Mouse (Mus musculus) hindbrain, embryonic 11.5 days (tissue): ENCODE data around the gene Zfp316. TPM values are rescaled to one million over a fixed set of nuclear protein-coding genes. Genes with fewer than 3 reads are reported as not detected.

ENCODE experiments used
- ATAC-seq: fragments of 200-750 bp; cut with Nextera tagmentation; 2 replicates; pipeline ENCODE4 v1.8.0; 2017; ENCODE audit warnings: mild to moderate bottlenecking, moderate TSS enrichment, moderate library complexity; ENCODE audit not compliant: low FRiP score
- DNase-seq: peaks from one replicate; pipeline ENCODE4 v3.0.0-alpha.2; 2015; ENCODE audit warnings: low spot score
- H3K27ac ChIP-seq: fragments of 300-500 bp; sonication (generic); 2 replicates; pipeline ENCODE4 v1.5.1; 2014; ENCODE audit warnings: mild to moderate bottlenecking, low read depth, low read length
- H3K27me3 ChIP-seq: fragments of 300-500 bp; sonication (generic); 2 replicates; pipeline ENCODE4 v1.6.1; 2014; ENCODE audit warnings: mild to moderate bottlenecking, low read length, moderate library complexity, mixed read lengths; ENCODE audit not compliant: control insufficient read depth, insufficient read depth
- H3K36me3 ChIP-seq: fragments of 300-500 bp; sonication (generic); 2 replicates; pipeline ENCODE4 v1.6.1; 2014; ENCODE audit warnings: mild to moderate bottlenecking, low read length, moderate library complexity, mixed read lengths; ENCODE audit not compliant: control insufficient read depth, insufficient read depth
- H3K4me1 ChIP-seq: fragments of 300-500 bp; sonication (generic); replicated peaks from 2 replicates; pipeline ENCODE4 v1.6.1; 2014; ENCODE audit warnings: low read length, mixed read lengths; ENCODE audit not compliant: control insufficient read depth, insufficient read depth
- H3K4me2 ChIP-seq: fragments of 300-500 bp; sonication (generic); replicated peaks from 2 replicates; pipeline ENCODE4 v1.6.1; 2014; ENCODE audit warnings: mild to moderate bottlenecking, low read depth, low read length
- H3K4me3 ChIP-seq: fragments of 300-500 bp; sonication (generic); 2 replicates; pipeline ENCODE4 v1.5.1; 2014; ENCODE audit warnings: low read depth, low read length
- H3K9ac ChIP-seq: fragments of 300-500 bp; sonication (generic); 2 replicates; pipeline ENCODE4 v1.6.1; 2014; ENCODE audit warnings: low read depth, low read length
- H3K9me3 ChIP-seq: fragments of 300-500 bp; sonication (generic); 2 replicates; pipeline ENCODE4 v1.6.1; 2016; ENCODE audit warnings: low read length; ENCODE audit not compliant: control insufficient read depth
- WGBS: fragments of 180-500 bp; shearing (Covaris S2); extraction: QIAGEN DNeasy Blood & Tissue Kit; methylation state at CpG from one replicate; pipeline ENCODE4 v1.1.7; 2014; 5-methylcytosine and 5-hydroxymethylcytosine counted together
- polyA plus RNA-seq: library from polyadenylated mRNA; unstranded; fragments of >200 nt; fragmentation: Nextera tagmentation; extraction: Ambion mirVana; gene quantifications from 2 replicates; pipeline ENCODE4 v1.2.1, GENCODE M21; 2014

Gene Zfp316
- polyA plus RNA-seq, 1 experiment from 2014 or later, result 3.4 TPM

DNA sequence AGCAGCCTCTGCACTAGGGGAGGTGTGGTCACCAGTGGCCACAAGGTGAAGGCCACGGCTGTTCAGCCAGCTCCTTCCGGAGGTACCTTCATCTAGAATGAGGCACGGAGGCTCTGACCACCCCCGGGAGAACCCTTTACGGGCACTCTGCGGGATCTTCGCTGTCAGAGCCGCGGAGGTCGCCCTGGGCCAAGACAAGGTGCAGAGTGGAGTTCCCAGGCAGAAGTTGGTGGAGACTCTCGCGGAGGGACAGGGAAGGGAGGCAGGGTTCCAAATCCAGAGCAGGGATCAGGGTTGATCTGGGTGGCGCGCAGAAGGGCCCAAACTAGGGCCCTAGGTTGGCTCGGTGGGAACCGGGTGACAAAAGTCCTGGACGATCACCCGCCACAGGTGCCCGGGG is 23.1 kb upstream of the Zfp316 start:
- 5% methylated on average over 13 of the region's 19 CpGs for WGBS
- H3K4me3 ChIP-seq, result peak overlapping the region; percentile 29
- H3K27ac ChIP-seq, result no peak overlapping the region
- DNase-seq (no peak), ATAC-seq (no peak)
- peak overlapping the region; percentile 42 for H3K4me2 ChIP-seq
- H3K9me3 ChIP-seq, result no peaks in the 10 kb centered on the region
- H3K27me3 ChIP-seq, result peaks cover 54% of the 10 kb centered on the region
- no peaks in the 10 kb centered on the region for H3K36me3 ChIP-seq
- H3K9ac ChIP-seq, result no peak overlapping the region
- H3K4me1 ChIP-seq, result peaks cover 5% of the 10 kb centered on the region

- H3K27me3 ChIP-seq, result peaks cover 62% of the 10 kb centered on the region
- ATAC-seq, result no peak
- H3K27ac ChIP-seq, result no peak overlapping the region
- no peak overlapping the region for H3K4me3 ChIP-seq
- H3K36me3 ChIP-seq, result no peaks in the 10 kb centered on the region
- WGBS, result 73% methylated on average over 9 of the region's 9 CpGs
- H3K9ac ChIP-seq, result no peak overlapping the region
- no peak overlapping the region for H3K4me2 ChIP-seq
- DNase-seq, result no peak
- H3K4me1 ChIP-seq, result peaks cover 9% of the 10 kb centered on the region
- no peaks in the 10 kb centered on the region for H3K9me3 ChIP-seq
These were observed 19.5 kb upstream of the Zfp316 start for GRCm38 (mm10) chr5:143289299-143289698.

DNA sequence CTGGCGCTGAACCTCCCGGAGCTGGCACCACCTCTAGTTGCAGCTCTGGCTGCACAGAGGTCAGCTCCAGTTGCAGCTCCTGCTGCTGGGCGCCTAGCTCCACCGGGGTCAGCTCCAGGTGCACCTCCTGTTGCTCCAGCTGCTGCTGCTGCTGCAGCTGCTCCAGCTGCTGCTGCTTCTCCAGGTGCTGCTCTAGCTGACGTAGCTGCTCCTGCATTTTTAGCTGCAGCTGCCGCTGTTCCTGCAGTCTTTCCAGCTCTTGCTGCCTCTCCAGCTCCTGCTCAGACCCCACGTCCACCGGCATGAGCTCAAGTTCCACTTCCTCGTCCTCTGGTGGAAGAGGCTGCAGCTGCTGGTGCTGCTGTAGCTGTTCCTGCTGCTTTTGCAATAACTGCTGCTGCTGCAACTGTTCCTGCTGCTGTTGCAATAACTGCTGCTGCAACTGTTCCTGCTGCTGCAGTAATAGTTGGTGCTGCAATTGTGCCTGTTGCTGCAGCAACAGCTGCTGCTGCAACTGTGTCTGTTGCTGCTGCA is 18.6 kb upstream of the Zfp316 start:
- H3K9ac ChIP-seq, result no peak overlapping the region
- no peaks in the 10 kb centered on the region for H3K36me3 ChIP-seq
- 5% methylated on average over 9 of the region's 9 CpGs for WGBS
- H3K4me2 ChIP-seq, result peak overlapping the region; percentile 44
- H3K9me3 ChIP-seq, result no peaks in the 10 kb centered on the region
- no peak overlapping the region for H3K27ac ChIP-seq
- H3K4me1 ChIP-seq, result peaks cover 5% of the 10 kb centered on the region
- H3K27me3 ChIP-seq, result peaks cover 53% of the 10 kb centered on the region
- no peak for DNase-seq
- H3K4me3 ChIP-seq, result peak overlapping the region; percentile 26
- ATAC-seq, result no peak

GRCm38 (mm10) chr5:143287774-143288328 is 18.0 kb upstream of the Zfp316 start:
- H3K9me3 ChIP-seq, result no peaks in the 10 kb centered on the region
- ATAC-seq (no peak), DNase-seq (peak; percentile 46)
- peaks cover 5% of the 10 kb centered on the region for H3K4me1 ChIP-seq
- no peaks in the 10 kb centered on the region for H3K36me3 ChIP-seq
- H3K9ac ChIP-seq, result no peak overlapping the region; the same call in 1 of the 2 replicates
- no peak overlapping the region for H3K27ac ChIP-seq
- 1% methylated on average over 47 of the region's 48 CpGs for WGBS
- H3K4me2 ChIP-seq, result peak overlapping the region; percentile 44
- H3K27me3 ChIP-seq, result peaks cover 47% of the 10 kb centered on the region
- peak overlapping the region; percentile 26 for H3K4me3 ChIP-seq

- H3K9ac ChIP-seq, result no peak overlapping the region
- no peaks in the 10 kb centered on the region for H3K9me3 ChIP-seq
- ATAC-seq, result no peak
- DNase-seq, result no peak
- H3K4me2 ChIP-seq, result no peak overlapping the region
- H3K4me1 ChIP-seq, result peaks cover 5% of the 10 kb centered on the region
- H3K27me3 ChIP-seq, result peaks cover 31% of the 10 kb centered on the region
- WGBS, result 26% methylated on average over 6 of the region's 6 CpGs
- no peak overlapping the region for H3K27ac ChIP-seq
- H3K36me3 ChIP-seq, result no peaks in the 10 kb centered on the region
- H3K4me3 ChIP-seq, result no peak overlapping the region
These were observed 14.9 kb upstream of the Zfp316 start for GRCm38 (mm10) chr5:143284762-143285161.

- no peak overlapping the region for H3K9ac ChIP-seq
- H3K27ac ChIP-seq, result no peak overlapping the region
- no peaks in the 10 kb centered on the region for H3K36me3 ChIP-seq
- no peak for DNase-seq
- peaks cover 2% of the 10 kb centered on the region; the same call in 1 of the 2 replicates for H3K27me3 ChIP-seq
- no peaks in the 10 kb centered on the region for H3K9me3 ChIP-seq
- ATAC-seq, result no peak
- 46% methylated on average over 10 of the region's 10 CpGs for WGBS
- H3K4me3 ChIP-seq, result no peak overlapping the region
- no peak overlapping the region for H3K4me2 ChIP-seq
- no peaks in the 10 kb centered on the region for H3K4me1 ChIP-seq
These were observed 9.4 kb upstream of the Zfp316 start for GRCm38 (mm10) chr5:143279247-143279646.

- DNase-seq, result no peak
- H3K4me2 ChIP-seq, result no peak overlapping the region
- H3K4me3 ChIP-seq, result no peak overlapping the region
- WGBS, result 60% methylated on average over 5 of the region's 5 CpGs
- peaks cover under 1% of the 10 kb centered on the region; the same call in 1 of the 2 replicates for H3K27me3 ChIP-seq
- H3K36me3 ChIP-seq, result no peaks in the 10 kb centered on the region
- H3K4me1 ChIP-seq, result no peaks in the 10 kb centered on the region
- H3K27ac ChIP-seq, result no peak overlapping the region
- ATAC-seq, result no peak
- no peak overlapping the region for H3K9ac ChIP-seq
- H3K9me3 ChIP-seq, result no peaks in the 10 kb centered on the region
These were observed 5.9 kb upstream of the Zfp316 start for GRCm38 (mm10) chr5:143275761-143276160.

- no peak for ATAC-seq
- H3K27ac ChIP-seq, result no peak overlapping the region
- H3K27me3 ChIP-seq, result no peaks in the 10 kb centered on the region; the same call in 1 of the 2 replicates
- no peak overlapping the region for H3K9ac ChIP-seq
- no peak overlapping the region for H3K4me3 ChIP-seq
- H3K4me2 ChIP-seq, result no peak overlapping the region
- peaks cover 8% of the 10 kb centered on the region; the same call in 1 of the 2 replicates for H3K4me1 ChIP-seq
- DNase-seq, result no peak
- H3K36me3 ChIP-seq, result no peaks in the 10 kb centered on the region
- H3K9me3 ChIP-seq, result no peaks in the 10 kb centered on the region
- WGBS, result 92% methylated on average over 16 of the region's 16 CpGs
These were observed 2.9 kb upstream of the Zfp316 start for GRCm38 (mm10) chr5:143272540-143273330.
